Mouse (Mus musculus): Measurements from ENCODE around the gene Olfr120. TPM values are rescaled to one million over a fixed set of nuclear protein-coding genes. Genes with fewer than 3 reads are reported as not detected.
"Not testable (repeated sequence)": the region's sequence is repeated elsewhere in the genome, so short reads cannot be mapped to it uniquely, and the experiment has no call there.

The Olfr120 gene
- total RNA-seq (2015) (not detected in 2 replicates), total RNA-seq (2017) (not detected in 2 replicates)

DNA sequence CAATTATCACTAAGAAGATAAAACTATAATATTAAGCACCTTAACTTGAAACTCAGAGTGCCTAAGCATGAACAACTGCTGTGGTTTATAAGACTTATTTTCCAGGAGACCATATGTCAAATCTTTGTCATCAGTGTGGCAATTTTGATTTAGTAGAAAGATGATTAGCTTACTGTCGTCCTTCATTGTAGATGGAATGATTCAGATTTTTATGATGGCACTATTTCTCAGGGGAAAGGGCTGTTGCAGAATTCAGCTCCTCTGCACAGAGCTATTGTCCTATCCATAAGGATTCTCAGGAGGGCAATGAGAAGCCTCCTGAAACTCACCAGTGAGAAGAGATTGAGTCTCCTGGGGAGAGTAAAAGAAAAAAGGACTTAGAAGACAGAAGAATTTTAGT is at the start of gene Olfr120:
Gene Olfr120 (plus strand): TSS at position 301 of the 400 bp plus-strand sequence.
- no peak for ATAC-seq (replicated peaks; ENCODE audit: poor library complexity)

DNA sequence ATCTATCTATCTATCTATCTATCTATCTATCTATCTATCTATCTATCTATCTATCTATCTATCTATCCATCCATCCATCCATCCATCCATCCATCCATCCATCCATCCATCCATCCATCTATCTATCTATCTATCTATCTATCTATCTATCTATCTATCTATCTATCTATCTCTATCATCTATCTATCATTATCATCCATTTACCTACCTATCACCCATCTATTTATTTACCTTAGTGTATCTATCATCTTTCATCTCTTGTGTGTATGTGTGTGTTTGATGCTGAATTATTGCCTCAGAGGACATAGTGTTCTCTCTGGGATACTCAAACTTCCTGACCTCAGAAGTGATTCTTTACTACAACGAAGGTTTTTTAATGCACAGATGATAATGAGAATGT is 25.3 kb upstream of the Olfr120 start, which contains the start of gene Olfr119:
Gene Olfr119 (plus strand): TSS at position 301 of the 400 bp plus-strand sequence.
- not testable (repeated sequence) for ATAC-seq (replicated peaks; ENCODE audit: poor library complexity)

- no peak for ATAC-seq (replicated peaks; ENCODE audit: poor library complexity)
These were observed 16.5 kb downstream of the Olfr120 start for GRCm38 (mm10) chr17:37738070-37738469.

DNA sequence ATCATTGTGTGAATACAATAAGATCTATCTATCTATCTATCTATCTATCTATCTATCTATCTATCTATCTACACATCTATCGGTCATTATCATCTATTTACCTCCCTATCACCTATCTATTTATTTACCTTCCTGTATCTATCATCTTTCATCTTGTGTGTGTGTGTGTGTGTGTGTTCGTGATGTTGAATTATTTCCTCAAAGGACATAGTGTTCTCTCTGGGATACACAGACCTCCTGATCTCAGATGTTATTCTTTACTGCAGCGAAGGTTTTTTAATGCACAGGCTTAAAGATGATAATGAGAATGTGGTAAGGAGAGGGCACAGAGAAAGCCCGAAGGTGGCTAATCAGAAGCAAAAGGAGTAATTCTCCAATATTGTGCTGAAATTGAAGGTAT is 46.7 kb downstream of the Olfr120 start, which contains the start of gene Olfr122:
Gene Olfr122 (plus strand): TSS at position 301 of the 400 bp plus-strand sequence.
- ATAC-seq (replicated peaks; ENCODE audit: poor library complexity) = no peak

Other genes starting within 250 kb of the Olfr120 start
- gene H2-M2, start 238.3 kb upstream of the Olfr120 start, total RNA-seq (2015) = not detected in 2 replicates
- gene H2-M2, start 238.3 kb upstream of the Olfr120 start, total RNA-seq (2017) = not detected in 2 replicates
- gene Olfr110, start 229.3 kb upstream of the Olfr120 start, total RNA-seq (2015) = not detected in 2 replicates
- gene Olfr110, start 229.3 kb upstream of the Olfr120 start, total RNA-seq (2017) = not detected in 2 replicates
- gene Olfr111, start 213.8 kb upstream of the Olfr120 start, total RNA-seq (2015) = not detected in 2 replicates
- gene Olfr111, start 213.8 kb upstream of the Olfr120 start, total RNA-seq (2017) = not detected in 2 replicates
- gene Olfr112, start 152.4 kb upstream of the Olfr120 start, total RNA-seq (2015) = not detected in 2 replicates
- gene Olfr112, start 152.4 kb upstream of the Olfr120 start, total RNA-seq (2017) = not detected in 2 replicates
- not detected in 2 replicates for gene Olfr113, start 144.1 kb upstream of the Olfr120 start, total RNA-seq (2015)
- gene Olfr113, start 144.1 kb upstream of the Olfr120 start, total RNA-seq (2017) = not detected in 2 replicates
- gene Olfr114, start 129.1 kb upstream of the Olfr120 start, total RNA-seq (2015) = not detected in 2 replicates
- not detected in 2 replicates for gene Olfr114, start 129.1 kb upstream of the Olfr120 start, total RNA-seq (2017)
- not detected in 2 replicates for gene Olfr115, start 94.7 kb upstream of the Olfr120 start, total RNA-seq (2015)
- not detected in 2 replicates for gene Olfr115, start 94.7 kb upstream of the Olfr120 start, total RNA-seq (2017)
- gene Olfr116, start 94.6 kb upstream of the Olfr120 start, total RNA-seq (2015) = not detected in 2 replicates
- gene Olfr116, start 94.6 kb upstream of the Olfr120 start, total RNA-seq (2017) = not detected in 2 replicates
- not detected in 2 replicates for gene Olfr117, start 58.0 kb upstream of the Olfr120 start, total RNA-seq (2015)
- not detected in 2 replicates for gene Olfr117, start 58.0 kb upstream of the Olfr120 start, total RNA-seq (2017)
- not detected in 2 replicates for gene Olfr118, start 54.8 kb upstream of the Olfr120 start, total RNA-seq (2015)
- not detected in 2 replicates for gene Olfr118, start 54.8 kb upstream of the Olfr120 start, total RNA-seq (2017)
- gene Olfr119, start 25.2 kb upstream of the Olfr120 start, total RNA-seq (2015) = not detected in 2 replicates
- gene Olfr119, start 25.2 kb upstream of the Olfr120 start, total RNA-seq (2017) = not detected in 2 replicates
- gene Olfr121, start 27.0 kb downstream of the Olfr120 start, total RNA-seq (2015) = not detected in 2 replicates
- gene Olfr121, start 27.0 kb downstream of the Olfr120 start, total RNA-seq (2017) = not detected in 2 replicates
- gene Olfr122, start 46.8 kb downstream of the Olfr120 start, total RNA-seq (2015) = not detected in 2 replicates
- gene Olfr122, start 46.8 kb downstream of the Olfr120 start, total RNA-seq (2017) = not detected in 2 replicates
- not detected in 2 replicates for gene Olfr123, start 71.7 kb downstream of the Olfr120 start, total RNA-seq (2015)
- not detected in 2 replicates for gene Olfr123, start 71.7 kb downstream of the Olfr120 start, total RNA-seq (2017)
- not detected in 2 replicates for gene Olfr124, start 78.1 kb downstream of the Olfr120 start, total RNA-seq (2015)
- not detected in 2 replicates for gene Olfr124, start 78.1 kb downstream of the Olfr120 start, total RNA-seq (2017)
- gene Olfr125, start 111.1 kb downstream of the Olfr120 start, total RNA-seq (2015) = not detected in 2 replicates
- not detected in 2 replicates for gene Olfr125, start 111.1 kb downstream of the Olfr120 start, total RNA-seq (2017)
- gene Olfr126, start 125.7 kb downstream of the Olfr120 start, total RNA-seq (2015) = not detected in 2 replicates
- gene Olfr126, start 125.7 kb downstream of the Olfr120 start, total RNA-seq (2017) = not detected in 2 replicates
- gene Olfr127, start 178.6 kb downstream of the Olfr120 start, total RNA-seq (2015) = not detected in 2 replicates
- not detected in 2 replicates for gene Olfr127, start 178.6 kb downstream of the Olfr120 start, total RNA-seq (2017)
- not detected in 2 replicates for gene Olfr128, start 198.7 kb downstream of the Olfr120 start, total RNA-seq (2015)
- gene Olfr128, start 198.7 kb downstream of the Olfr120 start, total RNA-seq (2017) = not detected in 2 replicates
- gene Olfr761, start 231.3 kb downstream of the Olfr120 start, total RNA-seq (2015) = not detected in 2 replicates
- gene Olfr761, start 231.3 kb downstream of the Olfr120 start, total RNA-seq (2017) = not detected in 2 replicates